Mouse (Mus musculus): ENCODE data around the gene Lyzl4.

DNA sequence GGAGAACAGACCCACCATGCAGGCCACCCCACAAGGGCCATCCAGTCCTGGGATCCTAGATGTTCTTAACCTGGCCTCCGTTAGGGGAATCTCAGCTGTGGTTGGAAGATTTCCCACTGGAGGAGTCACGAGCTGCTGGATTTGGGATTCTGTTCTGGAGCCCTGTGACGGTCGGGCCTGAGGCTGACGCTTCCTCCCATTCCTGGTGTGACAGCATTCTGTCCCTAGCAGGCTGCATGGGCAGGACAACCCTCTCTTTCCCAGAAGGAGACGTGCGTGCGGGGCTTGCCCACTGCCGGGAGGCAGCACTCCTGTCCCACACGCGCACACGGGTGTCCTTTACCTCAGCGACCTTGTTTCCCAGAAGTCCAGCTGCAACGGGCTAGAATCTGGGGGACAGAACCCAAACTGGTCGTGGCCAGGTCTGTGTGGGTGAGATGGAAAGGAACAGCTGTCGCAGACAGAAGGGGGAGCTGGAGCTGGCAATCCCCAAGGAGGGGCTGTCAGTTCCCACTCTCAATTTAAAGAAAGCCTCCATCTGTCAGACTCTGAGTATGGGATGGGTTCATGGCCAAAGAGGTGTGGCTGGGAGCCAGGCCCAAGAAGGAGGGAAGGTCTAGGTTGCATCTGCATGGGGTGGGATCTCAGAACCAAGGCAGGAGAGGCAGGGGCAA is 25.2 kb upstream of the Lyzl4 start:
- no peak for TF ChIP-seq POLR2A (IDR thresholded peaks at IDR 0.05; ENCODE audit: control insufficient read depth, low read depth, low read length)
- no peak for TF ChIP-seq CTCF (IDR thresholded peaks at IDR 0.05; ENCODE audit: control insufficient read depth, insufficient read depth, insufficient replicate concordance, low read depth, low read length)

Measured in testis, adult 2 months (tissue).